Mouse (Mus musculus) kidney, embryonic 15.5 days (tissue): ENCODE measurements at regions not wholly inside any gene's neighbourhood (a gene's known extent, or its start where the extent isn't known, plus 50 kb on each side); places are given as distances from the start of the nearest gene placed in this dataset.
A peak's percentile ranks its signal among the peaks of the same experiment; 100 is the strongest.

Experiments
- ATAC-seq: fragments of 200-750 bp; cut with Nextera tagmentation; replicated peaks from 2 replicates; pipeline ENCODE4 v1.8.0; 2017; ENCODE audit warnings: moderate TSS enrichment; ENCODE audit not compliant: low FRiP score
- H3K27ac ChIP-seq: fragments of 300-500 bp; sonication (generic); 2 replicates; pipeline ENCODE4 v1.5.1; 2015; ENCODE audit warnings: mild to moderate bottlenecking, inconsistent platforms
- H3K27me3 ChIP-seq: fragments of 300-500 bp; sonication (generic); 2 replicates; pipeline ENCODE4 v1.6.1; 2015; ENCODE audit warnings: inconsistent platforms
- H3K36me3 ChIP-seq: fragments of 300-500 bp; sonication (generic); 2 replicates; pipeline ENCODE4 v1.6.1; 2015; ENCODE audit warnings: inconsistent platforms
- H3K4me1 ChIP-seq: fragments of 300-500 bp; sonication (generic); 2 replicates; pipeline ENCODE4 v1.6.1; 2015; ENCODE audit warnings: inconsistent platforms
- H3K4me2 ChIP-seq: fragments of 300-500 bp; sonication (generic); 2 replicates; pipeline ENCODE4 v1.6.1; 2015; ENCODE audit warnings: moderate library complexity, mild to moderate bottlenecking, inconsistent platforms
- H3K4me3 ChIP-seq: fragments of 300-500 bp; sonication (generic); replicated peaks from 2 replicates; pipeline ENCODE4 v1.5.1; 2015; ENCODE audit warnings: mild to moderate bottlenecking, inconsistent platforms
- H3K9ac ChIP-seq: fragments of 300-500 bp; sonication (generic); 2 replicates; pipeline ENCODE4 v1.6.1; 2015; ENCODE audit warnings: mild to moderate bottlenecking, inconsistent platforms
- H3K9me3 ChIP-seq: fragments of 300-500 bp; sonication (generic); replicated peaks from 2 replicates; pipeline ENCODE4 v1.6.1; 2016; ENCODE audit warnings: inconsistent platforms
- WGBS: fragments of 180-500 bp; shearing (Covaris S2); methylation state at CpG from one replicate; pipeline ENCODE4 v1.1.7; 2015; ENCODE audit warnings: mixed read lengths; 5-methylcytosine and 5-hydroxymethylcytosine counted together

GRCm38 (mm10) chr7:65772845-65773244 is 81.9 kb downstream of the Tm2d3 start:
- H3K27ac ChIP-seq = no peak overlapping the region
- WGBS = 78% methylated on average over 3 of the region's 3 CpGs
- H3K4me2 ChIP-seq = no peak overlapping the region
- H3K27me3 ChIP-seq = no peaks in the 10 kb centered on the region
- no peak overlapping the region for H3K4me3 ChIP-seq
- H3K9me3 ChIP-seq = no peaks in the 10 kb centered on the region
- no peak for ATAC-seq
- H3K36me3 ChIP-seq = no peaks in the 10 kb centered on the region
- H3K4me1 ChIP-seq = no peaks in the 10 kb centered on the region
- H3K9ac ChIP-seq = no peak overlapping the region

GRCm38 (mm10) chr7:65773948-65774347 is 83.0 kb downstream of the Tm2d3 start:
- Histone ChIP-seq H3K27me3 (no peaks in the 10 kb centered on the region), H3K4me3 (no peak overlapping the region), H3K9ac (no peak overlapping the region), H3K36me3 (no peaks in the 10 kb centered on the region), H3K4me1 (no peaks in the 10 kb centered on the region), H3K9me3 (no peaks in the 10 kb centered on the region), H3K27ac (no peak overlapping the region), H3K4me2 (no peak overlapping the region)
- ATAC-seq = no peak
- 74% methylated on average over 2 of the region's 2 CpGs for WGBS

GRCm38 (mm10) chr7:65774388-65775015 is 83.5 kb downstream of the Tm2d3 start:
- ATAC-seq = no peak

GRCm38 (mm10) chr7:65775016-65775415 is 84.0 kb downstream of the Tm2d3 start:
- ATAC-seq = no peak
- H3K4me2 ChIP-seq = no peak overlapping the region
- no peaks in the 10 kb centered on the region for H3K9me3 ChIP-seq
- H3K36me3 ChIP-seq = no peaks in the 10 kb centered on the region
- H3K4me1 ChIP-seq = no peaks in the 10 kb centered on the region
- H3K27ac ChIP-seq = no peak overlapping the region
- peaks cover 3% of the 10 kb centered on the region; the same call in 1 of the 2 replicates for H3K27me3 ChIP-seq
- no peak overlapping the region for H3K4me3 ChIP-seq
- no peak overlapping the region for H3K9ac ChIP-seq
- 94% methylated on average over 3 of the region's 3 CpGs for WGBS

More at GRCm38 (mm10) chr7:65774388-65775015, 83.5 kb downstream of the Tm2d3 start:
- Histone ChIP-seq H3K4me3 (no peak overlapping the region), H3K4me1 (no peaks in the 10 kb centered on the region), H3K4me2 (no peak overlapping the region), H3K27me3 (peaks cover 3% of the 10 kb centered on the region; the same call in 1 of the 2 replicates), H3K9ac (no peak overlapping the region), H3K36me3 (no peaks in the 10 kb centered on the region), H3K9me3 (no peaks in the 10 kb centered on the region), H3K27ac (no peak overlapping the region)
- 95% methylated on average over 11 of the region's 11 CpGs for WGBS

- H3K4me1 ChIP-seq = no peaks in the 10 kb centered on the region
- no peak for ATAC-seq
- H3K27me3 ChIP-seq = peaks cover 20% of the 10 kb centered on the region
- no peaks in the 10 kb centered on the region for H3K36me3 ChIP-seq
- H3K4me2 ChIP-seq = peak overlapping the region; percentile 18; the same call in 1 of the 2 replicates
- H3K9me3 ChIP-seq = no peaks in the 10 kb centered on the region
- H3K9ac ChIP-seq = no peak overlapping the region
- 58% methylated on average over 14 of the region's 14 CpGs for WGBS
- no peak overlapping the region for H3K27ac ChIP-seq
- H3K4me3 ChIP-seq = no peak overlapping the region
Measured at GRCm38 (mm10) chr7:65779716-65780372, 81.7 kb upstream of the Pcsk6 start.

GRCm38 (mm10) chr7:65780578-65781370 is 80.8 kb upstream of the Pcsk6 start:
- Histone ChIP-seq H3K9me3 (no peaks in the 10 kb centered on the region), H3K36me3 (no peaks in the 10 kb centered on the region), H3K27ac (no peak overlapping the region), H3K4me3 (no peak overlapping the region), H3K9ac (no peak overlapping the region), H3K27me3 (peaks cover 20% of the 10 kb centered on the region), H3K4me2 (no peak overlapping the region), H3K4me1 (no peaks in the 10 kb centered on the region)
- ATAC-seq = no peak
- whole genome bisulfite sequencing = 34% methylated on average over 9 of the region's 9 CpGs

GRCm38 (mm10) chr7:65782024-65782423 is 79.5 kb upstream of the Pcsk6 start:
- H3K4me3 ChIP-seq = no peak overlapping the region
- ATAC-seq = no peak

GRCm38 (mm10) chr7:65783773-65784172 is 77.8 kb upstream of the Pcsk6 start:
- H3K9ac ChIP-seq = no peak overlapping the region
- no peak overlapping the region for H3K27ac ChIP-seq
- 17% methylated on average over 4 of the region's 4 CpGs for WGBS
- H3K4me1 ChIP-seq = no peaks in the 10 kb centered on the region
- ATAC-seq = peak; percentile 71
- H3K4me2 ChIP-seq = no peak overlapping the region
- no peaks in the 10 kb centered on the region for H3K36me3 ChIP-seq
- H3K9me3 ChIP-seq = no peaks in the 10 kb centered on the region
- H3K4me3 ChIP-seq = no peak overlapping the region
- peaks cover 20% of the 10 kb centered on the region for H3K27me3 ChIP-seq

More at GRCm38 (mm10) chr7:65782024-65782423, 79.5 kb upstream of the Pcsk6 start:
- Histone ChIP-seq H3K27me3 (peaks cover 20% of the 10 kb centered on the region), H3K36me3 (no peaks in the 10 kb centered on the region), H3K4me1 (no peaks in the 10 kb centered on the region), H3K9me3 (no peaks in the 10 kb centered on the region), H3K4me2 (no peak overlapping the region), H3K27ac (no peak overlapping the region), H3K9ac (no peak overlapping the region)
- 84% methylated on average over 7 of the region's 7 CpGs for WGBS

GRCm38 (mm10) chr7:65786916-65787315 is 74.6 kb upstream of the Pcsk6 start:
- Histone ChIP-seq H3K4me3 (no peak overlapping the region), H3K9ac (no peak overlapping the region)
- ATAC-seq = no peak

GRCm38 (mm10) chr7:65787849-65788248 is 73.7 kb upstream of the Pcsk6 start:
- no peak for ATAC-seq
- Histone ChIP-seq H3K4me3 (no peak overlapping the region), H3K27ac (no peak overlapping the region), H3K36me3 (no peaks in the 10 kb centered on the region), H3K9me3 (no peaks in the 10 kb centered on the region), H3K4me1 (0 out of 2 replicates have a peak, but pooled peaks cover 4% of the 10 kb centered on the region), H3K4me2 (no peak overlapping the region), H3K9ac (no peak overlapping the region), H3K27me3 (no peaks in the 10 kb centered on the region)
- WGBS = 89% methylated on average over 5 of the region's 5 CpGs

More at GRCm38 (mm10) chr7:65786916-65787315, 74.6 kb upstream of the Pcsk6 start:
- no peak overlapping the region for H3K27ac ChIP-seq
- H3K27me3 ChIP-seq = peaks cover 6% of the 10 kb centered on the region; the same call in 1 of the 2 replicates
- 0 out of 2 replicates have a peak, but pooled peaks cover 4% of the 10 kb centered on the region for H3K4me1 ChIP-seq
- 61% methylated on average over 2 of the region's 2 CpGs for WGBS
- no peak overlapping the region for H3K4me2 ChIP-seq
- H3K9me3 ChIP-seq = no peaks in the 10 kb centered on the region
- no peaks in the 10 kb centered on the region for H3K36me3 ChIP-seq

GRCm38 (mm10) chr7:65790264-65790663 is 71.3 kb upstream of the Pcsk6 start:
- 0 out of 2 replicates have a peak, but pooled peaks cover 4% of the 10 kb centered on the region for H3K4me1 ChIP-seq
- H3K27ac ChIP-seq = no peak overlapping the region
- no peaks in the 10 kb centered on the region for H3K36me3 ChIP-seq
- no peak overlapping the region for H3K4me2 ChIP-seq
- H3K9ac ChIP-seq = no peak overlapping the region
- no peaks in the 10 kb centered on the region for H3K27me3 ChIP-seq
- no peak for ATAC-seq
- WGBS = 55% methylated on average over 6 of the region's 6 CpGs
- H3K9me3 ChIP-seq = no peaks in the 10 kb centered on the region
- H3K4me3 ChIP-seq = no peak overlapping the region
